Mouse (Mus musculus) heart, adult 8-10 months (tissue): ENCODE data around the gene Pcsk4. TPM values are rescaled to one million over a fixed set of nuclear protein-coding genes. Genes with fewer than 3 reads are reported as not detected.

ENCODE experiments used
- DNase-seq: peaks from one replicate; pipeline ENCODE4 v3.0.0; 2022; ENCODE audit warnings: low spot score
- total RNA-seq, 4 experiments: library from RNA; stranded (reverse); gene quantifications; 2 replicates each; pipeline ENCODE4 v1.2.4; 2022

The Pcsk4 gene
- total RNA-seq, 4 experiments from 2014 or later = 1.7 to 3.1 (median 2.7) TPM

DNA sequence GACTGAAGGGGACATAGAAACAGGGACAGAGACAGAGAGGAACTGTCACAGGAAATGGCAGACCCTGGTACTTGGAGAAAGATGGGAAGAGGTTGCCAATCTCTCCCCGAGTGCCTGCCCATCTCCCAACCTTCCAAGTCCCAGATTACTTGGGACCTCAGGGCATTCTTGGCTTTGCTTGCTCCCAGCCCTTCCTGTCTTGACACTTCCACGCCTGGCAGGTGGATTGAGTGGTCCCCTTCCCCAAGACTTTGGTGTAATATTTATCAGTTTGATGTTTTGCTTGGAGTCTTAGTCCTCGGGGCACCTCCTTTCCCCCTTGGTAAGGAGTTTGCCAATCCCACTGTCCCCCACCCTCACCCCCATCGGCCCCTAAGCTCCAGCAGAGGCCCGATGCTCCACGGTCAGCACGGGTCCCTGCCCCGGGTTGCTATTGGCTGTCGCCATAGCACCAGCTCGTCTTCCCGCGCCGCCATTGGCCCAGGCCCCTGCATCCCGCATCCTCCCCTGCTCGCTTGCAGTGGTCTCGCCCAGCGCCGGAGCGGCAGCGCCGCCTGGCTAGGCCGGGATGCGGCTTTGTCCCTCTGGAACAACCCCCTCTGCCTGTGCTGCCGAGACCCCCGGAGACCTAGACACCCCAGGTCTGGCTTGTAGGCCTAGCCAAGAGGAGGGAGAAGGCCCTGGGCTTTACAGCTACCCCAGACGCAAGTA, 30.6 kb downstream of the Pcsk4 start:
- no peak for DNase-seq

DNA sequence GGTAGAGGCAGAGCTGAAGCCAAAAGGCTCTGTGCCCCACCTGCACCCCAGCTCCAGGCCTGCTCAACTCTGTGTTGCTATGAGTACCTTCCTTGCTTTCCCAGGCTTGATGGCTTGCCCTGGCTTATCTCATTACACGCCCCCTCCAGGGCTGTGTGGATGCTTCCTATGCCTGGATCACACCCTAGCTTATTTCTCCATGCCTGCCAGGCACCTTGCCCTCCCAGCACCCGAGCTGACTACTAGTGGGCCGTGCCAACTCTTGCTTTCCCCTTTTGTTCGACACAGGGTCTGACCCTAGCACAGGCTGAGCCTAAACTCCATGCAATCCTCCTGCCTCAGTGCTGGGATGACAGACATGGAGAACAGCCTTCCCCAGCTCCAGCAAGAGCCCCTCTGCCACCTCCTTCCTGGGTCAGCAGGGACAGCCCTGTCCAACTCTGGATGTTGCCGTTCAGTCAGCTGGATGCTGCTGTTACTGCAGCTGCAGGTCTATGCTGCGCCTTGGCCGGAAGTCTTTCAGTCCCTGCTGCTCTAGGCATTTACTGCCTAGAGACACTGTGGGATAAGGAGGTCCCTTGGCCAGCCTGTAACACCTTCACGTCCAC, 31.7 kb downstream of the Pcsk4 start:
- DNase-seq = no peak

- no peak for DNase-seq
Measured at GRCm38 (mm10) chr10:80296824-80297223, 32.5 kb downstream of the Pcsk4 start.

DNA sequence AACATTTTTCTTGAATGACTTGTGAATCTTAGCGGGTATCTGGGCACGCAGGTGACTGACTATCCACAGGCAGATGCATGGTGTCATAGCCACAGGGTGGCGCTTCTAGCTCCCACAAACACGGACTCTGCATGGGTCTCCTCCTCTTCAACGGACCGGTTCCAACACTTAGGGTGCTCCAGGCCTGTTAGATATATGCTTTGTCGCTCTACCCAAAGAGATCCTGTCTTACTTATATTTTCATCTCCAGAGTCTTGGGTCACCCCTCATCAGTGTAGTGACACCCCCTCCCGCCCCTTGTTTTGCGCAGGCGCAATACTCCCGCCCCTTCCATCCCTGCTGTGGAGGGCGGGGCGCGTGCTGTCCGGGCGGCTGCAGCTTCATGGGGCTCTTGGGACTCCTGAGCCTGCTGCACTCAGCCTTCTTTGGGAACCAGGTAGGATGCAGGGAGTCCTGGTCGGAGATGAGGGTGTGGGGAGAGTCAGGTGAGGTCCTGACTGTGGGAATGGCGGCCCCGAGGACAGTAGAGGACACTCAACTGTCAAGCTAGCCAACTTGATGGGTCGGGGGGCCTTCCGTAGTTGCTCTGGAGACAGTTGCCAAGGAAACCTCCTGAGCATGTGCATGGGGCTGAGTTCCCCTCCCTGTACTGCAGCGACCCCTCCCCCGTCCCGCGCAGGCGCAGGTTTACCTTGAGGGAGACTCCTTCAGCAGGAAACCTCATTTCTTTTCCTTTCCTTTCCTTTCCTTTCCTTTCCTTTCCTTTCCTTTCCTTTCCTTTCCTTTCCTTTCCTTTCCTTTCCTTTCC, 33.5 kb downstream of the Pcsk4 start, which contains the start of gene Apc2:
Apc2 (plus strand) TSS at position 360 of the 808 bp plus-strand sequence.
- DNase-seq = peak; percentile 77

DNA sequence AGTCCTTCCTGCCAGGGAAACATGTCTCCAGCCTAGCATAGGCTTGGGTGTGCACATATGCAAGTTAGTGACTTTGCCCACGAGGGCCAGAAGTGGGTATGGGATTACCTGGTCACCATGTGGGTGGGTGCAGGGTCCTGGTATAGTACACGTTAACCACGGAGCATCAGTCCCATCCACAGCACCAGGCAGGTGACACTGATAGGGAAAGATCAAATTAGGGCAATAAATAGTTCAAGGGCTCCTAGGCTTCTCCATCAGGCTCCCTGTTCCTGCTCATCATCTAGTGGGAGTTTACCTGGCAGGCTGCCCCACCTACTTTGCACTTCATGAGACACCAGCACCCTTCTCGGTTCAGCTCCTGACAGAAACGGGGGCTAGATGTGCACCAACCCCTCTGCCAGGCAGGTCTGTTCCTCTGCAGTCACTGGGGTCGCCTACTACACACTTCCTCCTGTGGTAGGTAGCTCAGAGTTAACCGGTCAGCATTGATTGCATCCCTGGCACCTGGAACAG, 34.5 kb downstream of the Pcsk4 start:
- DNase-seq = no peak

- no peak for DNase-seq
Measured at GRCm38 (mm10) chr10:80294311-80294710, 35.0 kb downstream of the Pcsk4 start.

- DNase-seq = no peak
Measured at GRCm38 (mm10) chr10:80293325-80293724, 36.0 kb downstream of the Pcsk4 start.

DNA sequence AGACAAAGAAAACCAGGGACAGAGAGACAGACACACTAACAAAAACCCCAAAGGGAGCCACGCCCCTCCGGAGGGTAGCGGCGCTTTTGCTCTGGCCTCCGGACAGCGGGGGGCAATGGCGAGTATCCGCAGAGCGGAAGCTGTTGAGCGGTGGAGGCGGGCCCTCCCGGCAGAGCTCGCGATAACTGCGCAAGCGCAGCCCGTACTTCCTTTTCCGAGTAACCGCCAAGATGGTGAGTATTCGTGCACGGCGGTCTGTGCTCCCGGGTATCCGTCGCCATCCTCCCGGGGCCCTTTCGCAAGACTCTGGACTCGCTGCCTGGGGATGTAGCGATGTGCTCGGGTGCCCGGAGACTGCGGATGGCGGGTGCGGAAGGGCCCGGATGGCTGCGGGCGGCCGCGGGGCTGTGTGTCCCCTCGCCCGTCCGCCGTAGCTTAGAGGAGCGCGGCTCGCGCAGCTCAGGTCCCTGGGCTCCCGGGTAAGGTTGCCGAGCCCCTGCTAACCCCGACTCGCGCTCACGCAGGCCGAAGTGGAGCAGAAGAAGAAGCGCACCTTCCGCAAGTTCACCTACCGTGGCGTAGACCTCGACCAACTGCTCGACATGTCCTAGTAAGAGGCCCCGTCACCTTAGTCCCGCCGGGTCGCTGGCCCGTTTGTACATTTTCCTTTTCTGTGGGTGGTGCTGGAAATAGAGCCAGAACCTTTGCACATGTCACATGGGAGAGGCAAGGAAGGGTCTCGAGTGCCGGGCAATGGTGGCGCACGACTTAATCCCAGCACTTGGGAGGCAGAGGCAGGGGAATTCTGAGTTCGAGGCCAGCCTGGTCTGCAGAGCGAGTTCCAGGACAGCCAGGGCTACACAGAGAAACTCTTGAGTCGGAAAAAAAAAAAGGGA, 36.8 kb downstream of the Pcsk4 start, which contains the start of gene Rps15:
Rps15 (plus strand) TSS at position 203 of the 896 bp plus-strand sequence.
- DNase-seq = peak; percentile 91

- DNase-seq = no peak
Measured at GRCm38 (mm10) chr10:80288657-80289056, 40.6 kb downstream of the Pcsk4 start.

GRCm38 (mm10) chr10:80288097-80288496, 41.2 kb downstream of the Pcsk4 start:
- no peak for DNase-seq

GRCm38 (mm10) chr10:80285222-80286070, 43.9 kb downstream of the Pcsk4 start:
- no peak for DNase-seq

GRCm38 (mm10) chr10:80282481-80283441, 46.5 kb downstream of the Pcsk4 start:
- no peak for DNase-seq

GRCm38 (mm10) chr10:80281921-80282371, 47.4 kb downstream of the Pcsk4 start:
- DNase-seq = no peak

GRCm38 (mm10) chr10:80281304-80281703, 48.0 kb downstream of the Pcsk4 start:
- peak; percentile 64 for DNase-seq

DNA sequence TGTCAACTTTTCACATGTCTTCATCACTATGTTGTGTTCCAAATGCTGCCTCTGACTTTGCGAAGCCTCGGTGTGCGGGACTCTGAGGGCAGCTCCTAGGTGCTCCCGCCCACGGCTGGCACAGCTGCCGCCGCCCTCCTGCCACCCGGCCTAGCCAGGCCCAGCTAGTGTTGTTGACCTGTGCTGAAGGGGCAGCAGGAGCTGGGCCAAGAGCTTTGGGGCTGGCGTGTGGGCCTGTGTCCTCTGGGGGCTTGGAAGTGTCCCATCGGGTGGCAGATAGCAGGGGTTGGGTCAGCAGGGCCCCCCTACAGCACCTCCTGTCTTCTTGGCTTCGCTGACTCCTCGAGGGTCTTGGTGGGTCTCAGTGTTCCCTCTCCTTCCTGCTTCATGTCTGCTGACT, 50.0 kb downstream of the Pcsk4 start:
- no peak for DNase-seq

GRCm38 (mm10) chr10:80278390-80278789, 50.9 kb downstream of the Pcsk4 start:
- DNase-seq = no peak

DNA sequence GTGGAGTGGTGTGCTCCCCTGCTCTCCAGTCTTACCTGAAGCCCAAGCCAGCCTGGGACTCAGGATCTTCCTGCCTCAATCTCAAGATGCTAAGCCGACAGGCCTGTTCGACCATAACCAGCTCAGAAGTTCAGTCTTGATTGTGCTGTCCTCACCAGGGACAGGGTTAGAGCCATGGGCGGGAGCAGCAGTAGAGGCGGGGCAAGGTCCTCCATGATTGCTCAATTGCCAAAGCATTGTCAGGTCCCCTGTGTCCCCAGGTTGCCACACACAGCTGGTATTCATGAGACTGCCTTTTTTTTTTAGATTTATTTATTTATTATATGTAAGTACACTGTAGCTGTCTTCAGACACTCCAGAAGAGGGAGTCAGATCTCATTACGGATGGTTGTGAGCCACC, 53.1 kb downstream of the Pcsk4 start:
- DNase-seq = no peak

DNA sequence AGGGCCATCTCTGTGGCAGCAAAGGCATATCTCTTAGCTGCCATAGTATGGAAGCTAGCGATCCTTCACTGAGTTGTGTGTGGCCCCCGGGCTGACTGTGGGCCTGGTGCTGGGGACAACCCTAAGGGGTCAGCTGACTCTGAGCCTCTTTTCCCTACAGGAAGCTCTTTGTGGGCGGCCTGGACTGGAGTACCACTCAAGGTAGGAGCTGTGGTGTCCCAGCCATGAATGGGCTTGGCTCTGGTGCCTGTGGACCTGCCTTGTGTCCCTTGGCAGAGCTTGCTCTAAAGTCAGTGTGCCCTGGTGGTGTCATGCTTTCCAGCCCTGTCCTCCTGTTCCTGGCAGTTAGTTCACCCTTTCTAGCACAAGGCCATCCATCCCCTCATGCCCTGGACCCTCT, 55.5 kb downstream of the Pcsk4 start:
- DNase-seq = no peak
